Mouse (Mus musculus) forebrain, embryonic 16.5 days (tissue): ENCODE results near the gene Bmp3. TPM values are rescaled to one million over a fixed set of nuclear protein-coding genes. Genes with fewer than 3 reads are reported as not detected.

Experiments
- polyA plus RNA-seq: library from polyadenylated mRNA; unstranded; fragments of >200 nt; fragmentation: Nextera tagmentation; extraction: Ambion mirVana; gene quantifications from 2 replicates; pipeline ENCODE4 v1.2.1, GENCODE M21; 2015

Gene Bmp3
- polyA plus RNA-seq, 1 experiment from 2014 or later, result 2.1 TPM

Other genes with a start within 250 kb of the Bmp3 start
- 0.90 and 1.3 TPM in 2 replicates for gene Prkg2, start 182.9 kb downstream of the Bmp3 start, polyA plus RNA-seq